Mouse (Mus musculus) c-Kit-positive CD71-negative TER-119-negative erythroid progenitor cells, embryonic 14.5 days (primary cell): ENCODE data around the gene Vmn1r79.
"Not testable (repeated sequence)": the region's sequence is repeated elsewhere in the genome, so short reads cannot be mapped to it uniquely, and the experiment has no call there.

ENCODE experiments used
- DNase-seq: peaks from one replicate; pipeline ENCODE4 v3.0.0-alpha.2; 2013; ENCODE audit warnings: low read depth

Gene Vmn1r79

GRCm38 (mm10) chr7:12170979-12171378 lies at the start of gene Vmn1r79:
TSS of gene Vmn1r79 (plus strand) at chr7:12171279.
- not testable (repeated sequence) for DNase-seq

- no peak for DNase-seq
These were observed 21.1 kb upstream of the Vmn1r79 start, which contains the start of gene Vmn1r78 for GRCm38 (mm10) chr7:12149957-12150356. TSS of gene Vmn1r78 (plus strand) at chr7:12150257.

GRCm38 (mm10) chr7:12156463-12156862 lies 14.6 kb upstream of the Vmn1r79 start:
- DNase-seq = not testable (repeated sequence)

- not testable (repeated sequence) for DNase-seq
These were observed 1.8 kb downstream of the Vmn1r79 start for GRCm38 (mm10) chr7:12172926-12173325.

- no peak for DNase-seq
These were observed 17.9 kb downstream of the Vmn1r79 start, which contains the start of gene Vmn1r80 for GRCm38 (mm10) chr7:12188986-12189385. TSS of gene Vmn1r80 (plus strand) at chr7:12189286.

GRCm38 (mm10) chr7:12204141-12204540 lies 33.1 kb downstream of the Vmn1r79 start:
- DNase-seq = no peak
